Mouse (Mus musculus) ovary, postnatal 10 days (tissue): ENCODE measurements around the gene Syk.

ENCODE experiments used
- DNase-seq: peaks from one replicate; pipeline ENCODE4 v3.0.0; 2022; ENCODE audit warnings: low spot score

Syk gene

DNA sequence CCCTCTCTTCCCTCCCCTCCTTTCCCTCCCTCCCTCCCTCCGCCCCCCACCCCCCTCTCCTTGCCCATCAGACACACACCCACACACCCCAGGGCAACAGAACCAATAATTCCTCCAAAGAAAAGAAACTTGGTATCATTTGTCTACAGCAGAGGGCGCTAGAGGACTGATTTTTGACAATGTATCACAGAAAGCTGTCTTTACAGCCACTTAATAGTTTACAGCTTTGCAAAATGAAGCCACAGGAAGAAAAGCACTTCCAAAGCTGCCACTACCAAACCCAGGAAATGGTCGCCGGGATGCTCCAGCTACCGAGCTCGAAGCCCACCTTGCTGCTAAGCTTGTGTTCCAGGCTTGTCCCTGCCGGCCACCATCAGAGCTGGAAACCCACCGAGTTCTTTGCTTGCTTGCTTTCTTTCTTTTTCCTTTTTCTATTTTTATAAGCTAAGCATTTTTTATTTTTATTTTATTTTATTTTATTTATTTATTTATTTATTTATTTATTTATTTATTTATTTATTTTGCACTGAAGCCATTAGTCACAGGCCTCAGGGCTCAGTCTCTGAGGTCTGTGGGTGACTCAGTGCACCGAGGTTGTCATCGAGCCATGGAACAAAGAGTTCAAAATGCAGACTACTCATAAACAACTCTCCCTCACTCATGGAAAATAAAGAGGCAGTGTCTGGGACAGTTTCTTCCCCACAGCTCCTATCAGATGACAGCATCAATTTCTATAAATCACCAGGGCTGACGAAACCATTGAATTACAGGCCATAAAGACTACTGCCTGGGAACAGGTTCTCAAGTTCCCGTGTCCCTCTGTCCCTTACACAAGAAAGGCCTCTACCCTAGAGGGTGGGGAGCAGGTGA is 68.6 kb downstream of the Syk start:
- DNase-seq: no peak

DNA sequence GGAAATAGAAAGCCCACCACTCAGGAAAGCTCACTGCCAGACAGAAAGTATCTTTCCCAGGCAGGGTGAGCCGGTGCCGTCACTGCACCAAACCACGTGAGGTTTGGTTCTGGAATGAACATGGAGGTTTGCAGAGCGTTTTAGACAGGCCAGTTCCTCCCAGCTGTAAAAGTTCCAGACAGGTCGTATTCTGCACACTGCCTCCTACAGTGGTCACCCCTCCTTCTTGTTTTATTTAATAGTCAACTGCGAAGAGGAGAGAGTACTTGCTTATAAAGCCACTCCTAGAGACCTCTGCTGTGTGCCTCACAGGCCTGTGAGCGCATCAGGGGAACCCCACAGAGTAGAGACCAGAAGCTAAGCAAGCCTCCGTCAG is 69.3 kb downstream of the Syk start:
- no peak for DNase-seq

DNA sequence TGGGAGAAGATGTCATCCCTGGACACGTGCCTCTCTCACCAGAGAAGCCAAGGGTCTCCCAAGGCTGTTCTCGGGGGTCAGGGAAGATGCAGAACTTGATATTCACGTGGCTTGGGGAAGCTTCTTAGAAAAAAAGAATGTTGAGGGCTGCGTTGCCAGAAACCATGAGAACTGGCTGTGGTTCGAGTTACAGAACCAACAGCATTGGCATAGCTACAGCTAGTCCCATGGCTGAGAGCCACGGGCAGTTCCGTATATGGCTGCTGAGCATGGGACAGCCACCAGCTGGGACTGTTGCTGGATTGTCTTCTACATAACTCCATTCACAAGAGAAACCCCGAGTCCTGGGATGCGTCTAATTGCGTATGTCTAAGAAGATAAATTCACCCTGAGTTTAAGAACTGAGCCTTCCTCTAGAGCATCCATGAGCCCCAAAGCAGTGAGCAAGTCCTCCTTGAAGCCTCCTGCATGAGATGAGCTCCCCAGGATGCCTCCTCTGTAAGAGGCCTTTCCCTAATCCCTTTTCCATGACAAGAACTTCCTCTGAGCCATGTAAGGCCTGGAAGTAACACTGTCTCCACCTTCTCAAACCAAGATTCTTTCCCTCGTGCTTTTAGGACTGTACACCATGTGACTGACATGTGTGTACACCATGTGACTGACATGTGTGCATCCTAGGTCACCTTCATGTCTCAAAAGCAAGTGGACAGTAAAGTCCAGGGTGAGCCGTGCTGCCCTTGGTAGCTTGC is 71.3 kb downstream of the Syk start:
- no peak for DNase-seq

DNA sequence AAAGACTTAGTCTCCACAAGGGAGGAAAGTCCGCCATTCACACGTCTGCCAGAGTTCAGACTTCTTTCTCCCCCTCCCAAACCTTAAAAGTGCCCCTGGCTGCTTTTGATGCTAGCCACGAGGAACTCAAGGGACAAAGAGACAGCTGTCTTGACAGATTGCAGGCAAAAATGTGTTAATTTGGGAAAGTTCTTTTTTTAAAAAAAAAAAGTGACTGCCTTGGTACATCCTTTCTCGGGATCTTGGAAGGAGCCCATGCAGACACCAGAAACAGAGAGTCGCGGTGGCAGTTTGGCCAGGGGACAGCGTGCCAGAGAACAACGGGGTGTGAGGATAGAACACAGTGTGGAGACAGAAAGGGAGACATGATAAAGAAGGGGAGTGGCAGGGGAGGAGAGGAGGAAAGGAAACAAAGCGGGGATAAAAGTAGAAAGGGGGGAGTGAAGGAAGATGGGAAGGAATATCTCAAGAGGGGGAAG is 71.9 kb downstream of the Syk start:
- DNase-seq: no peak

DNA sequence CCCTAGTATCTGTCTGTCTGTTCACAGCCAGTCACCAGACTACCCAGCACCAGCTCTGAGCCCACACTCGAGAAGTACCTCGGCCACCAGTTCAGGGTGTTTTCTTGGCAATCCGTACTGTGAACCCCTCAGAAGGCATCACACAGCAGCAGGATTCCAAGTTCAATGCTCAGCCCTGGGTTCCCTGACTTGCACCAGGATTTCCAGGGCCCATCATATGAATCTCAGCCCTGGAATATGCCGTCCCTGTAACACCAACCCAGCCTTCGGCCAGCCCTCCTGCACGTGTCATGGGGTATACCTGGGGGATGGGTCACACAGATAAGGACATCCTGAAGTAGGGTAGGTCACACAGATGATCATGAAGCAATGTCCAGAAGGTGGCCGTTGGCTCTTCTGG is 75.0 kb downstream of the Syk start:
- no peak for DNase-seq

DNA sequence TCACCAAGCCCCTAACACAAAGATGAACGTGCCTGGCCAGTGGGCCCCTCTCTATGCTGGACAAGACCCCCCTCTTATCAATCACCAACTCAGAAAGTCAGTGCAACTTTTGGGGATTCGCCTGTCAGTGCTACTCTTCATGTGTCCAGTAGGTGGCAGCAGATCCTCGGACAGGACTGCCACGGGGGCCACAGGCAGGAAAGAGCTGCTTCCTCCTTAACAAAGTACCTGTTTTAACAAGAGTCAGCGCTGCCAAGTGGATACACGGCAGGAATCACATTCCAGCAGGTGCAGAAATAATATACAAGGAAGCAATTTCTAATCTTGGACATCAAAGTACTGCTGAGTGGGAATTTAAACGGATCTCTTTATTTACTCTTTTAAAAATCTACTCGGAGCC is 75.5 kb downstream of the Syk start:
- peak; percentile 20 for DNase-seq

DNA sequence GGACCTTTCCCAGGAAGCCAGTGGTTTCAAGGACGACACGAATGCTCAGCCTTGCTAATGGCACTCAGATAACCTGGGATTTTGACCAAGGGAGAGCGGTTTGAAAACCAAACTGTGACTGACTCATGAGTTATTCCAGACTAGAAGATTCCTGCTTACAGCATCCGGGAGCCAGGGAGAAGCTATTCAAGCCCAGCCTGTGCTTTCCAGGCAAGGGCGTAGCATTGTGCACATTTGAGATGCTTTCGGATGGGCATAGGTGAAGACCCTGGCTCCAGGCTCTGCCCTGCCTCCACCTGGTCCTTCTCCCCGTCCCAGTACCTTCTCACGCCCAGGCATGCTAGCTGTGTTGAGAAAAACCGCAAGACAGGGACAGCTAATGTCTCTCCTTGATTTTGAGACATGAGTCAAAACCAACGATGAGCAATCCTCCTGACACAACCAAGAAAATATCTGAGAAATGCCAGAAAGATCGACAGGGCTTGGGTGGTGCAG is 76.2 kb downstream of the Syk start:
- no peak for DNase-seq

DNA sequence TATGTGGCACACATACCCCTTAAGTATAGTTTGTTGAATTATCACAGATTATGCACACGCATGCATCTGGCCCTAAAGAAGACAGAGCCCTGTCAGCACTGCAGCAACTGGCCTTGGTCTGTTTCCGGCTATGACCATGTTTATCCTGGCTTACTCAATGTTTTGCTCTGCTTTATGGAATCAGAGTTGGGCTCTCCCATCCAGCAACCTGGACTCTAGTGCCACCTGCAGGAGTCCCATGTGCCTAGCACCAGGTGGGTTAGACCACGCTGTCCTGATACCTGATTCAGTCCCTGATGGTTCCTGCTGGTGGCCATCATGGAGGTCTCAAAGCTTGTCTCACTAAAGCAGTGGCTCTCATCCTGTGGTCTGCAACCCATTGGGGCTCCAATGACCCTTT is 86.9 kb downstream of the Syk start:
- no peak for DNase-seq

DNA sequence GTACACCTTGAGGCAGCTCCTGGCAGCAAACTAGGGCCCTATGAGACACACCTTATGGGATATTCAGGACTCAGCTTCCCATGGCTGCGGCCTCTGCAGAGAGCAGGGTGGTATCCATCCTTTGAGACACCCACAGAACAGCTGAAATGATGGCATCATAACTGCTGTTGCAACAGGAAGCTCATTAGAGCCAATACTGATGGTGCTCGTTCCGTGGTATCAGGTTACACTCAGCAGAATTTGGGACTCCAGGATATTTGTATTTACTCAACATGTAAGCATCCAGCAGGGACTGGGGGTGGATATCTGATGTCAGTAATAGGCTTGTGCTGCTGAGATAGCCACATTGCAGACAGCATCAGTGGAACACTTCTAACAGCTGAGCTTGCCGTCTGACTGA is 90.3 kb downstream of the Syk start:
- no peak for DNase-seq

DNA sequence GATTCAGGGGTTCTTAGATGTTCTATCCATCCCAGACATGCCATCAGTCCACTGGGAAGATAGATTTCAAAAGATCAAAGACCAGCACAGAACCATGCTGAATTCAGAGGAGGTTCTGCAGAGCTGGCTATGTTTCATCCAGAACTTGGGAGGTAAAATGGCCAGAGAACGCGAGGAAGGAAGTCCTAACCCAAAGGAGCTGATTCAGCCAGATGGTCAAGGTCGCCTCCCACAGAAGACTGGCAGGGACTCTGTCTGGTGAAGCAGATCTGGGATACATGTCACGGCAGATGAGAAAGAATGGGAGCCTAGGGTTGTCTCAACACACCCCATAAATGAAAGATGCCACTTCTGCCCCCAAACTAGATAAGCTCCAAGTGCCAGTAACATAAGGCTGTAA is 90.9 kb downstream of the Syk start:
- DNase-seq: no peak

DNA sequence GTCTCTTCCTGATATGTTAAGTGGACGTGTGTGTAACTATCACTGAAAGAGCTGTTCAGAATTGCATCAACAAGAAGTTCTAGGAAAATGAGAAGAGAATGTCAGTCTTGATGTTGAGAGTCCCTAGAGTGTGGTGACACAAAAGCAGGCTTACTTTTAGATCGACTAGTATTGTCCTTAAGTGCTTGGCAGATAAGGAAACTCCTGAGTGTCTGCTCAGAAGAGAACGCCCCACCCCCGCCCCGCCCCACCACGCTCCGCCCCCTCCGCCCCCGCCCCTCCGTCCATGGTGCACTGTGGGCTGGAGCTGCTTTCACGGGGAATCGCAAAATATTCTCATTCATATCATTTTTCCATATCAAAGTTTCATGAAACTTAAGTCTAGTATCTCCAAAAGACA is 91.9 kb downstream of the Syk start:
- DNase-seq: no peak

DNA sequence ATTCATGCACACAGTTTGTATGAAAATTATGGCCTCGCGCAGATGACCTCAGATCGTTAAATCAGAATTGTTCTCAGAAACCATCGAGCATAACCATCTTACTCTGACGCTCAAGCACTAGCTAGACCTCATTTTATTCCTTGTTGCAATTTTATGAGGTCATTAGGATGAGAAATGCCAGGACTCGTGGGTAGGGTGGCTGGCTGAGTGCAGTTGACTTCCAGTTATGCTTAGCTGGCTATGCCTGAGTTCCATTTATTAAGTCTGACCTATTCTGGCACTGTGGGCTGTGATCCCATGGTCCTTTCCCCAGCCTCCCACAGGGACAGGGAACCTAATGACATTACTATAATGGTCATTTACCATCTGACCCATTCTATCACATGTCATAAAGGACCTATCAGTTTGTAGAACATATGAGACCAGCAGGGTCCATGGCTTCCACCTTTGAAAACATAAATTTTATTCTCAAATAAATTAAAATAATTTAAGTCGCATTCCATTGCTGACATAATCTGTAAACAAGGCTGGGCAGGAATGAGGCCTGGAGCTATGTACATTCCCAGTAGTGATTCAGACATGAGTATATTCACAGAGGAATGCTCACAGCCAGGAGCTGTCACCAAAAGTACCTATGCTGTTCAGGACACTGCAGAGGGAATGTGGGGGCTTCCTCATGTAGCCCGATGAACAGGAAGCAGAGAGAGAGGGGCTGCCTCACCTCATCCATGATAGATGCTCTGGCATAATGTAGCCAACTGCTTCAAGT is 92.7 kb downstream of the Syk start:
- no peak for DNase-seq

DNA sequence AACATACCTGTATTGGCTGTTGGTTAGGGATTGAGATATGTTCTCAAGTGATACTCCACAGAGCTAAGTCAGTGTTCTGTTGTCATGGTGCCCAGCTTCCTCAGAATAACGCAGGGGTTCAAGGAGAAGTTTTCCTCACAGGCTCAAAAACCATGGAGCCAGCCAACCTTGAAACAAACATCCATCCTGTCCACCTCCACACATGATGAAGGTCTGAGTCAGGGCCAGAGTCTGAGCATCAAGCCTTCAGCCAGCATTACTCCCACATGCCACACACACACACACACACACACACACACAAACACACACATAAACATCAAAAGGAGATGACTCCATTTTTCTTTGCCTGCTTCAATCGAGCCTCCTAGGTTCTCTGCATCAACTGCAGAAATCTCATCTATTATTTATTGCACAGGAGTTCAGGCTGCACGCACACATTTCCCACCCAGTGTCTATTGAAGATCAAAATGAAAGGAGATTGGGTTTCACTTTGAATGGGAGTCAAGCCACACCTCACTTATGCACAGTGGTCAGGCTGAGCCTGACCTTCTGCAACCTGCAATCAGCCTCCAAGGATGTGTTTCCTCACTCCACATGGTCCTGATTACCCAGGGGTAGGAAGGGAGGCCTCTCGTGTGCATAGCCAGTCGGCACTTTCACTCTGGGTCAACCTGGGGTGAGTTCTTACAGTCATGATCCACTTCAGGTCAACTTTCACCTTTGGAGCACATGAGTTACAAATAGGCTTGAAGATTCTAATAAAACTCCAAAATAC is 93.9 kb downstream of the Syk start:
- no peak for DNase-seq

DNA sequence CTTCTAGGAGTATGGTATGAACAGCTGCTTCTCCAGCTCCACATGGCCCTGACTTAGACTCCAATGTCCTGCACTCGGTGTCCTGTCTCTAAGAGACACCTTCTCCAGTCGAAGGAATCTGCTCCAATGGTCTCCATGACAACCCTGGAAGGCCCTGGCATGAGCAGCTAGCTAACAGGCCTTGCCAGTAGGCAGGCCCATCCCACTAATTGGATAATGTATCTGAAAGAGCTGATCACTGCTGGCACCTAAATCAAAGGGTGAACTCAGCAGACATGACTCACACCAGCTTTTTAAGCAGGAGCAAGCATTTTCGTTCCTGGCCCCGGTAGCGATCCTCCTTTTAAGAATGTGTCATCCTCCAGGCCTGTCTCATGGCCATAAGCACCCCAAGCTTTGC is 96.9 kb downstream of the Syk start:
- DNase-seq: no peak

DNA sequence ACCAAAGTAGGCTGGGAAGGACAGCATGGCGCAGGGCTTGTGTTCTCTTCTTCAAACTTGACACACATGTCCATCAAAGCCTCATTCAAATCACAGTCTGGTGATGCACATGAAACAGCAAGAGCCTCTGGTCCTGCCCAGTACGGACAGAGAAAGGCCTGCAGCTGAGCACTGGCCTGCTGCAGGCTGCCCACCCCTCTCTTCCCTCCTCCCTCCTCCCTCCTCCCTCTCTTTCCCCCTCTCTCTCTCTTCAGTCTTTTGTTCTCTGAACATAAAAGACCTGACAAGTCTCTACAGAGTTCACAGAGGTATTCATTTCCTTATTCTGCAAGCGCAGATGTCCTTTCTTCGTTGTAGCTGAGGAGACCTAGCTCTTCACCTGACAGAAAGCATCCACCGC is 99.1 kb downstream of the Syk start:
- no peak for DNase-seq

DNA sequence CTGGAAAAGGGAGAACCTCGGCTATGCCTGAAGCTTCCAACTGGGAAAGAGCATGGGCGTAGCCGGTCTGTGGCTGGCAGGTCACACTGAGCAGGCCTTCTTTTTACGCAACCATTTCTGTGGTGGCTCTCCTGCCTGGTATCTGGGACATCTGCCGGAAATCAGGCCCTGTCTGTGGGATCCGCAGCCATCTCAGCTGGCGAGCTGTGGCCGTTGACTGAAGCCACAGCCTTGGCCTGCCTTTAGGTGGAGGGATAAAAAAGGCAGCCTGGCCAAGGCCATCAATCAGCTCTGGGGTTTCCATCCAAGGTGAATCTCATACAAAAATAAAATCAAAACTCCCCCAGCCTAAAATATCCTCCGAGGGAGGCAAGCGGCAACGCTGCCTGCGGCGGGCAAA is 107.5 kb downstream of the Syk start:
- DNase-seq: no peak

DNA sequence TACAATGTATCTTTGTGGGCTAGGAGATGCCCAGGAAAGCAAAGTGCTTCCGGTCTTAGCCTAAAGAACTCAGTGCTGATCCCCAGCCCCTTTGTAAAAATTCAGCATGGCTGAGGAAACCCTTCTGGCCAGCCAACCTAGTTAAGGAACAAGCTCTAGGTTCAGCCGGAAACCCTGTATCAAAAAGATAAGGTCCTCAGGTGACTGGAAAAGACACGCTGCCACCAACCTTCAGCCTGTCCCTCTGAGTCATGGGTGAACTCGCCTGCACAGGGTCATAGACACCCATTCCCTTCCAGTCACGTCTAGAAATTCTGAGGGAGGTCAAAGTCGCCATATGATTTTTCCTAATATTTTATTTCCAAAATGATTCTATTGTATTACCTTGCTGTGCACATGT is 109.3 kb downstream of the Syk start:
- no peak for DNase-seq

DNA sequence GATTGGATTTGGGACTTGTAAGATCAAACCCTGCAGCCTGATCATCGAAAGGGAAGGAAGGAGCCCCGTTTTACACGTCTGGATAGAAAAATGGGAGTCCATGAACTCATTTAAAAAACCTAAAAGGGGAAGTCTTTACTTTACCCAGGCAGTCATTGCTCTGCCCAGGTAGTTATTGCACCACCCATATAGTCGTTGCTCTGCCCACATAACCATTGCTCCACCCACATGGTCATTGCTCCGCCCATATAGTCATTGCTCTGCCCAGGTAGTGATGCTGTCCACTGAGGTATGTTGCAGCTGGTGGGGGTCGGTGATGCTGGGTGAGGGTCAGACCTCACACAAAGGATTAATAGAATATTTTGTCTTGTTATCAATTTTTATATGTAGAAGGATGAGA is 111.9 kb downstream of the Syk start:
- DNase-seq: no peak
